Mouse (Mus musculus) cerebellum, adult 2 months (tissue): ENCODE data around the gene Ap3d1. TPM values are rescaled to one million over a fixed set of nuclear protein-coding genes. Genes with fewer than 3 reads are reported as not detected.
A peak's percentile ranks its signal among the peaks of the same experiment; 100 is the strongest.

ENCODE experiments used
- DNase-seq, 2 experiments: peaks; one replicate each; pipeline ENCODE4 v3.0.0; 2021
- H3K27ac ChIP-seq: fragments of 200-500 bp; 2 replicates; pipeline ENCODE4 v1.5.1; 2012; ENCODE audit warnings: low read length, control low read depth, inconsistent platforms; ENCODE audit not compliant: insufficient read depth
- H3K27me3 ChIP-seq: fragments of 200-500 bp; 2 replicates; pipeline ENCODE4 v1.6.1; 2012; ENCODE audit warnings: inconsistent platforms, mild to moderate bottlenecking, low read length, moderate library complexity; ENCODE audit not compliant: control insufficient read depth, insufficient read depth
- H3K4me1 ChIP-seq: fragments of 200-500 bp; 2 replicates; pipeline ENCODE4 v1.6.1; 2011; ENCODE audit warnings: low read length; ENCODE audit not compliant: control insufficient read depth, insufficient read depth
- H3K4me3 ChIP-seq: fragments of 200-500 bp; replicated peaks from 2 replicates; pipeline ENCODE3; 2011; ENCODE audit warnings: mild to moderate bottlenecking, low read depth, low read length, control low read depth; ENCODE audit not compliant: insufficient read depth
- CTCF ChIP-seq: fragments of 200-500 bp; IDR thresholded peaks from 2 replicates; pipeline ENCODE4 v1.5.1; 2011; ENCODE audit warnings: low read depth, mild to moderate bottlenecking, control low read depth, low read length, moderate library complexity, borderline replicate concordance; ENCODE audit not compliant: insufficient read depth
- POLR2A ChIP-seq: fragments of 200-500 bp; IDR thresholded peaks from 2 replicates; pipeline ENCODE4 v1.6.1; 2011; ENCODE audit warnings: low read length, control low read depth, borderline replicate concordance; ENCODE audit not compliant: insufficient read depth
- WGBS: fragments of 180-500 bp; shearing (Covaris S2); methylation state at CpG from one replicate; pipeline ENCODE4 v1.1.7; 2018; 5-methylcytosine and 5-hydroxymethylcytosine counted together
- polyA plus RNA-seq: library from polyadenylated mRNA; depleted of rRNA; stranded (reverse); fragments of >200 nt; gene quantifications from 2 replicates; pipeline ENCODE4 v1.2.3, GENCODE M21; 2012

Gene Ap3d1
- polyA plus RNA-seq, 1 experiment = 175 TPM

GRCm38 (mm10) chr10:80727369-80728127 is 14.5 kb downstream of the Ap3d1 start:
- Histone ChIP-seq H3K27me3 (no peaks in the 10 kb centered on the region), H3K27ac (no peak overlapping the region), H3K4me1 (peaks cover 19% of the 10 kb centered on the region), H3K4me3 (no peak overlapping the region)
- no peak for TF ChIP-seq CTCF
- TF ChIP-seq POLR2A = no peak
- 77% methylated on average over 5 of the region's 5 CpGs for WGBS
- no peak for DNase-seq

GRCm38 (mm10) chr10:80717281-80717680 is 24.8 kb downstream of the Ap3d1 start:
- TF ChIP-seq POLR2A (no peak), CTCF (no peak)

GRCm38 (mm10) chr10:80710834-80711233 is 31.2 kb downstream of the Ap3d1 start:
- H3K27me3 ChIP-seq = no peaks in the 10 kb centered on the region

More at GRCm38 (mm10) chr10:80717281-80717680, 24.8 kb downstream of the Ap3d1 start:
- no peak overlapping the region for H3K4me3 ChIP-seq
- H3K4me1 ChIP-seq = no peaks in the 10 kb centered on the region
- WGBS = 37% methylated on average over 1 of the region's 1 CpGs
- H3K27me3 ChIP-seq = no peaks in the 10 kb centered on the region
- no peak overlapping the region for H3K27ac ChIP-seq
- no peak for DNase-seq

GRCm38 (mm10) chr10:80705479-80705878 is 36.6 kb downstream of the Ap3d1 start:
- 36% methylated on average over 3 of the region's 3 CpGs for WGBS
- H3K4me1 ChIP-seq = peaks cover 25% of the 10 kb centered on the region
- no peaks in the 10 kb centered on the region for H3K27me3 ChIP-seq
- H3K4me3 ChIP-seq = no peak overlapping the region
- H3K27ac ChIP-seq = no peak overlapping the region
- TF ChIP-seq CTCF (no peak), POLR2A (no peak)
- no peak for DNase-seq

More at GRCm38 (mm10) chr10:80710834-80711233, 31.2 kb downstream of the Ap3d1 start:
- Histone ChIP-seq H3K4me3 (no peak overlapping the region), H3K27ac (no peak overlapping the region), H3K4me1 (peaks cover 3% of the 10 kb centered on the region)
- TF ChIP-seq CTCF (no peak), POLR2A (no peak)
- 59% methylated on average over 3 of the region's 3 CpGs for WGBS
- no peak for DNase-seq

- Histone ChIP-seq H3K27me3 (no peaks in the 10 kb centered on the region), H3K4me3 (no peak overlapping the region), H3K27ac (no peak overlapping the region), H3K4me1 (peaks cover 25% of the 10 kb centered on the region)
- DNase-seq = no peak
- 52% methylated on average over 3 of the region's 3 CpGs for WGBS
- no peak for TF ChIP-seq CTCF
- TF ChIP-seq POLR2A = no peak
These were observed 37.0 kb downstream of the Ap3d1 start for GRCm38 (mm10) chr10:80705033-80705432.

GRCm38 (mm10) chr10:80704418-80704817 is 37.6 kb downstream of the Ap3d1 start:
- 40% methylated on average over 5 of the region's 5 CpGs for WGBS
- Histone ChIP-seq H3K4me3 (no peak overlapping the region), H3K4me1 (peaks cover 25% of the 10 kb centered on the region), H3K27ac (no peak overlapping the region), H3K27me3 (no peaks in the 10 kb centered on the region)
- TF ChIP-seq CTCF = no peak
- TF ChIP-seq POLR2A = no peak
- peak in 1 of 2 experiments; percentile 40 for DNase-seq

GRCm38 (mm10) chr10:80703643-80704042 is 38.4 kb downstream of the Ap3d1 start:
- 71% methylated on average over 5 of the region's 5 CpGs for WGBS
- Histone ChIP-seq H3K27me3 (no peaks in the 10 kb centered on the region), H3K27ac (peak overlapping the region; percentile 32), H3K4me1 (peaks cover 25% of the 10 kb centered on the region), H3K4me3 (peak overlapping the region; percentile 68)
- peak in 1 of 2 experiments; percentile 37 for DNase-seq
- no peak for TF ChIP-seq CTCF
- TF ChIP-seq POLR2A = no peak

GRCm38 (mm10) chr10:80702536-80703390 is 39.3 kb downstream of the Ap3d1 start:
- Histone ChIP-seq H3K4me1 (peaks cover 28% of the 10 kb centered on the region), H3K27ac (peak overlapping the region; percentile 32), H3K4me3 (peak overlapping the region; percentile 68), H3K27me3 (no peaks in the 10 kb centered on the region)
- TF ChIP-seq POLR2A (peak; percentile 62; the same call in 1 of the 2 replicates), CTCF (no peak)
- peak; percentile 95 to 96 for DNase-seq
- WGBS = under 1% methylated on average over 47 of the region's 47 CpGs
